Mouse (Mus musculus) midbrain, embryonic 11.5 days (tissue): ENCODE results near the gene Efna5. TPM values are rescaled to one million over a fixed set of nuclear protein-coding genes. Genes with fewer than 3 reads are reported as not detected.

Source experiments
- ATAC-seq: fragments of 200-750 bp; cut with Nextera tagmentation; 2 replicates; pipeline ENCODE4 v1.8.0; 2017; ENCODE audit warnings: moderate TSS enrichment, moderate library complexity; ENCODE audit not compliant: low FRiP score
- DNase-seq: peaks from one replicate; pipeline ENCODE4 v3.0.0; 2015; ENCODE audit warnings: low spot score; ENCODE audit errors: missing footprints
- H3K27ac ChIP-seq: fragments of 300-500 bp; sonication (generic); 2 replicates; pipeline ENCODE4 v1.5.1; 2014; ENCODE audit warnings: low read depth, low read length
- H3K27me3 ChIP-seq: fragments of 300-500 bp; sonication (generic); 2 replicates; pipeline ENCODE4 v1.6.1; 2014; ENCODE audit warnings: mild to moderate bottlenecking, low read length, moderate library complexity, mixed read lengths; ENCODE audit not compliant: control insufficient read depth, insufficient read depth
- H3K36me3 ChIP-seq: fragments of 300-500 bp; sonication (generic); 2 replicates; pipeline ENCODE4 v1.6.1; 2014; ENCODE audit warnings: mild to moderate bottlenecking, low read length, moderate library complexity, mixed read lengths; ENCODE audit not compliant: control insufficient read depth, insufficient read depth
- H3K4me1 ChIP-seq: fragments of 300-500 bp; sonication (generic); 2 replicates; pipeline ENCODE4 v1.6.1; 2014; ENCODE audit warnings: low read length; ENCODE audit not compliant: control insufficient read depth, insufficient read depth
- H3K4me2 ChIP-seq: fragments of 300-500 bp; sonication (generic); 2 replicates; pipeline ENCODE4 v1.6.1; 2014; ENCODE audit warnings: mild to moderate bottlenecking, moderate library complexity
- H3K4me3 ChIP-seq: fragments of 300-500 bp; sonication (generic); 2 replicates; pipeline ENCODE4 v1.5.1; 2014; ENCODE audit warnings: low read depth, low read length
- H3K9ac ChIP-seq: fragments of 300-500 bp; sonication (generic); 2 replicates; pipeline ENCODE4 v1.6.1; 2014; ENCODE audit warnings: low read length
- H3K9me3 ChIP-seq: fragments of 300-500 bp; sonication (generic); 2 replicates; pipeline ENCODE4 v1.6.1; 2016; ENCODE audit warnings: low read length; ENCODE audit not compliant: control insufficient read depth
- WGBS: fragments of 180-500 bp; shearing (Covaris S2); extraction: QIAGEN DNeasy Blood & Tissue Kit; methylation state at CpG from one replicate; pipeline ENCODE4 v1.1.7; 2014; 5-methylcytosine and 5-hydroxymethylcytosine counted together
- polyA plus RNA-seq: library from polyadenylated mRNA; unstranded; fragments of >200 nt; fragmentation: Nextera tagmentation; extraction: Ambion mirVana; gene quantifications from 2 replicates; pipeline ENCODE4 v1.2.1, GENCODE M21; 2014

The Efna5 gene
- polyA plus RNA-seq, 1 experiment from 2014 or later: 72.5 TPM

- no peak overlapping the region for H3K4me2 ChIP-seq
- H3K9ac ChIP-seq: no peak overlapping the region
- 82% methylated on average over 3 of the region's 3 CpGs for WGBS
- no peak overlapping the region for H3K27ac ChIP-seq
- no peaks in the 10 kb centered on the region for H3K27me3 ChIP-seq
- no peaks in the 10 kb centered on the region for H3K9me3 ChIP-seq
- peaks cover 2% of the 10 kb centered on the region for H3K4me1 ChIP-seq
- no peak overlapping the region for H3K4me3 ChIP-seq
- no peaks in the 10 kb centered on the region for H3K36me3 ChIP-seq
- ATAC-seq (no peak), DNase-seq (no peak)
These were observed 130.5 kb downstream of the Efna5 start for GRCm38 (mm10) chr17:62750647-62751046.

- ATAC-seq: peak; percentile 48; the same call in 1 of the 2 replicates
These were observed 132.1 kb downstream of the Efna5 start for GRCm38 (mm10) chr17:62748803-62749619.

GRCm38 (mm10) chr17:62747381-62747780 lies 133.7 kb downstream of the Efna5 start:
- no peaks in the 10 kb centered on the region for H3K36me3 ChIP-seq
- no peak for ATAC-seq
- H3K27me3 ChIP-seq: peaks cover 2% of the 10 kb centered on the region; the same call in 1 of the 2 replicates
- H3K4me3 ChIP-seq: no peak overlapping the region
- no peak overlapping the region for H3K27ac ChIP-seq
- no peaks in the 10 kb centered on the region; the same call in none of the 2 replicates for H3K4me1 ChIP-seq
- no peak overlapping the region for H3K9ac ChIP-seq
- no peak overlapping the region for H3K4me2 ChIP-seq
- 76% methylated on average over 8 of the region's 8 CpGs for WGBS
- H3K9me3 ChIP-seq: no peaks in the 10 kb centered on the region
- no peak for DNase-seq

More at GRCm38 (mm10) chr17:62748803-62749619, 132.1 kb downstream of the Efna5 start:
- no peaks in the 10 kb centered on the region for H3K9me3 ChIP-seq
- H3K4me1 ChIP-seq: peaks cover 2% of the 10 kb centered on the region
- no peaks in the 10 kb centered on the region for H3K36me3 ChIP-seq
- H3K4me2 ChIP-seq: no peak overlapping the region
- peaks cover 2% of the 10 kb centered on the region; the same call in 1 of the 2 replicates for H3K27me3 ChIP-seq
- no peak overlapping the region for H3K27ac ChIP-seq
- H3K4me3 ChIP-seq: no peak overlapping the region
- no peak for DNase-seq
- 82% methylated on average over 16 of the region's 16 CpGs for WGBS
- H3K9ac ChIP-seq: no peak overlapping the region

GRCm38 (mm10) chr17:62746827-62747226 lies 134.3 kb downstream of the Efna5 start:
- ATAC-seq (no peak), DNase-seq (no peak)
- 87% methylated on average over 9 of the region's 9 CpGs for WGBS
- Histone ChIP-seq H3K4me1 (no peaks in the 10 kb centered on the region; the same call in none of the 2 replicates), H3K9me3 (no peaks in the 10 kb centered on the region), H3K27me3 (peaks cover 2% of the 10 kb centered on the region; the same call in 1 of the 2 replicates), H3K9ac (no peak overlapping the region), H3K4me3 (no peak overlapping the region), H3K27ac (no peak overlapping the region), H3K4me2 (no peak overlapping the region), H3K36me3 (no peaks in the 10 kb centered on the region)

GRCm38 (mm10) chr17:62745286-62745685 lies 135.8 kb downstream of the Efna5 start:
- H3K9ac ChIP-seq: no peak overlapping the region
- no peaks in the 10 kb centered on the region for H3K36me3 ChIP-seq
- H3K4me3 ChIP-seq: no peak overlapping the region
- no peak overlapping the region for H3K27ac ChIP-seq
- H3K4me2 ChIP-seq: no peak overlapping the region
- H3K4me1 ChIP-seq: no peaks in the 10 kb centered on the region; the same call in none of the 2 replicates
- peaks cover 2% of the 10 kb centered on the region; the same call in 1 of the 2 replicates for H3K27me3 ChIP-seq
- 96% methylated on average over 4 of the region's 4 CpGs for WGBS
- H3K9me3 ChIP-seq: no peaks in the 10 kb centered on the region
- DNase-seq (no peak), ATAC-seq (no peak)

GRCm38 (mm10) chr17:62744239-62744638 lies 136.9 kb downstream of the Efna5 start:
- Histone ChIP-seq H3K9me3 (no peaks in the 10 kb centered on the region), H3K36me3 (no peaks in the 10 kb centered on the region), H3K4me3 (no peak overlapping the region), H3K9ac (no peak overlapping the region), H3K4me1 (peaks cover 5% of the 10 kb centered on the region), H3K27ac (no peak overlapping the region), H3K4me2 (no peak overlapping the region), H3K27me3 (peaks cover 2% of the 10 kb centered on the region; the same call in 1 of the 2 replicates)
- DNase-seq: no peak
- 86% methylated on average over 6 of the region's 6 CpGs for WGBS
- ATAC-seq: no peak

GRCm38 (mm10) chr17:62741702-62742101 lies 139.4 kb downstream of the Efna5 start:
- 90% methylated on average over 5 of the region's 5 CpGs for WGBS
- H3K9ac ChIP-seq: no peak overlapping the region

GRCm38 (mm10) chr17:62741020-62741419 lies 140.1 kb downstream of the Efna5 start:
- Histone ChIP-seq H3K36me3 (no peaks in the 10 kb centered on the region), H3K4me2 (no peak overlapping the region), H3K4me1 (peaks cover 10% of the 10 kb centered on the region; the same call in 1 of the 2 replicates), H3K9me3 (no peaks in the 10 kb centered on the region), H3K9ac (no peak overlapping the region), H3K27me3 (peaks cover 2% of the 10 kb centered on the region; the same call in 1 of the 2 replicates), H3K27ac (no peak overlapping the region), H3K4me3 (no peak overlapping the region)
- ATAC-seq (no peak), DNase-seq (no peak)
- 82% methylated on average over 6 of the region's 6 CpGs for WGBS

More at GRCm38 (mm10) chr17:62741702-62742101, 139.4 kb downstream of the Efna5 start:
- Histone ChIP-seq H3K27ac (no peak overlapping the region), H3K36me3 (no peaks in the 10 kb centered on the region), H3K4me1 (peaks cover 5% of the 10 kb centered on the region; the same call in 1 of the 2 replicates), H3K27me3 (peaks cover 2% of the 10 kb centered on the region; the same call in 1 of the 2 replicates), H3K4me3 (no peak overlapping the region), H3K4me2 (no peak overlapping the region), H3K9me3 (no peaks in the 10 kb centered on the region)
- no peak for DNase-seq
- ATAC-seq: no peak

GRCm38 (mm10) chr17:62739993-62740392 lies 141.1 kb downstream of the Efna5 start:
- H3K4me3 ChIP-seq: no peak overlapping the region
- H3K27me3 ChIP-seq: peaks cover 2% of the 10 kb centered on the region; the same call in 1 of the 2 replicates
- DNase-seq: no peak
- peak; percentile 73 for ATAC-seq
- H3K36me3 ChIP-seq: no peaks in the 10 kb centered on the region
- no peak overlapping the region for H3K27ac ChIP-seq
- H3K9ac ChIP-seq: no peak overlapping the region
- H3K9me3 ChIP-seq: no peaks in the 10 kb centered on the region
- 39% methylated on average over 6 of the region's 6 CpGs for WGBS
- H3K4me1 ChIP-seq: peaks cover 17% of the 10 kb centered on the region
- H3K4me2 ChIP-seq: no peak overlapping the region
